Mouse (Mus musculus): Measurements from ENCODE around the gene Best3. TPM values are rescaled to one million over a fixed set of nuclear protein-coding genes. Genes with fewer than 3 reads are reported as not detected.

Gene Best3
- polyA plus RNA-seq, 1 experiment, result not detected

DNA sequence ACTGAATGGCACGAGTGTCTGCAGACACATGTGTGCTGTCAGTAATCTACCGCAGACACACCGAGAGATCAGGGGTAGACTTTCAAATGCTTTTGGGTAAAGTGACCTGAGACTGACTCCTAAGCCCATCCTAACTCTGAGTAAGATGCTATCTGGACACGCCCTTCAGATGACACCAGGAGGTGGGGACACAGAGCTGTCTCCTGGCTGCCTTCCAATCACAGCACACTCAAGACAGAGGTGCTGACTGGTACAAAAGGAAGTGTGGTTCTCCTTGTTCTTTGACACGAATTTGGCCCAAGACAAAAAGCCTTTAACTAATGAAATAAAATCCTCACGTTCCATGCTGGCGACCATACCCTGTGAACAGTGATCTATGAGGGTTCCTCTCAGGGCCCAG lies 87.1 kb downstream of the Best3 start:
- Histone ChIP-seq H3K4me3 (ENCODE audit: insufficient read depth, low read length) (no peak overlapping the region), H3K4me1 (ENCODE audit: control insufficient read depth, insufficient read depth, low read length) (no peaks in the 10 kb centered on the region), H3K27ac (ENCODE audit: insufficient read depth, low read length) (no peak overlapping the region)
- TF ChIP-seq POLR2A (IDR thresholded peaks at IDR 0.05; ENCODE audit: low read depth, low read length) (no peak), CTCF (IDR thresholded peaks at IDR 0.05; ENCODE audit: borderline replicate concordance, insufficient read depth, low read length) (no peak)

Other genes starting within 250 kb of the Best3 start
- gene Myrfl, start 89.4 kb upstream of the Best3 start, polyA plus RNA-seq (2011; ENCODE audit: insufficient read length, low read depth, missing spikeins), result not detected in 2 replicates
- gene Rab3ip, start 35.5 kb upstream of the Best3 start, polyA plus RNA-seq (2011; ENCODE audit: insufficient read length, low read depth, missing spikeins), result 25.7 and 37.9 TPM in 2 replicates
- gene Gm10271, start 13.7 kb upstream of the Best3 start, polyA plus RNA-seq (2011; ENCODE audit: insufficient read length, low read depth, missing spikeins), result not detected in 2 replicates
- gene Lrrc10, start 59.0 kb downstream of the Best3 start, polyA plus RNA-seq (2011; ENCODE audit: insufficient read length, low read depth, missing spikeins), result not detected in 2 replicates
- gene Cct2, start 77.5 kb downstream of the Best3 start, polyA plus RNA-seq (2011; ENCODE audit: insufficient read length, low read depth, missing spikeins), result 458 and 514 TPM in 2 replicates
- 54.8 and 61.5 TPM in 2 replicates for gene Frs2, start 162.2 kb downstream of the Best3 start, polyA plus RNA-seq (2011; ENCODE audit: insufficient read length, low read depth, missing spikeins)
- gene Yeats4, start 238.2 kb downstream of the Best3 start, polyA plus RNA-seq (2011; ENCODE audit: insufficient read length, low read depth, missing spikeins), result 37.9 and 44.6 TPM in 2 replicates